8 mouse cellular contexts compared by ENCODE assay signal in genomic region chr13:97939433-97940160, GRCm38 (mm10).
DNase-seq lines count a peak whose midpoint lies in the region.

No protein-coding gene starts in this region.

- intact Hi-C loops in left cerebral cortex, postnatal 4 days (cut with DNase I): loop anchor here (10.0 kb wide), 2 partner anchors 295 to 325 kb away; no protein-coding TSS in a partner anchor

- DNase-seq in adrenal gland, postnatal 10 days: peak; percentile 19
- DNase-seq in adrenal gland, adult 18-20 months (ENCODE audit: low spot score in 2 of 2): no peak
- peak; percentile 20 for DNase-seq in left cerebral cortex, postnatal 4 days
- DNase-seq in left cerebral cortex, adult 8-10 months (ENCODE audit: low spot score in 2 of 2): no peak
- peak; percentile 17 to 28 for DNase-seq in heart, adult 9 months (ENCODE audit: low spot score in 2 of 2)
- DNase-seq in lung, adult 18-20 months: peak; percentile 15 to 51
- peak; percentile 11 for DNase-seq in yolk sac, embryonic 10.5 days (ENCODE audit: low spot score)
- no peak for DNase-seq in left cerebral cortex, adult 18-20 months (ENCODE audit: low spot score in 2 of 2)

Comparison
In these comparisons a context has a peak if more than half of its experiments do, and no peak if none do; other contexts are left out.
1. DNase-seq: peak in adrenal gland, postnatal 10 days (single experiment), left cerebral cortex, postnatal 4 days (single experiment), heart, adult 9 months (2 of 2), lung, adult 18-20 months (2 of 2) and yolk sac, embryonic 10.5 days (single experiment); none in adrenal gland, adult 18-20 months (0 of 2), left cerebral cortex, adult 8-10 months (0 of 2) and left cerebral cortex, adult 18-20 months (0 of 2).